Mouse (Mus musculus) hindbrain, embryonic 14.5 days (tissue): ENCODE measurements around the gene Abl2. TPM values are rescaled to one million over a fixed set of nuclear protein-coding genes. Genes with fewer than 3 reads are reported as not detected.

Experiments used
- ATAC-seq: fragments of 200-750 bp; cut with Nextera tagmentation; 2 replicates; pipeline ENCODE4 v1.8.0; 2017; ENCODE audit warnings: moderate number of reproducible peaks, mild to moderate bottlenecking, moderate TSS enrichment, moderate library complexity; ENCODE audit not compliant: low FRiP score
- DNase-seq: peaks from one replicate; pipeline ENCODE4 v3.0.0-alpha.2; 2015; ENCODE audit warnings: low spot score
- H3K27ac ChIP-seq: fragments of 300-500 bp; sonication (generic); 2 replicates; pipeline ENCODE4 v1.5.1; 2014; ENCODE audit warnings: mild to moderate bottlenecking, moderate library complexity
- H3K27me3 ChIP-seq: fragments of 300-500 bp; sonication (generic); 2 replicates; pipeline ENCODE4 v1.6.1; 2014; ENCODE audit warnings: mild to moderate bottlenecking, low read length, mixed read lengths; ENCODE audit not compliant: control insufficient read depth, insufficient read depth
- H3K36me3 ChIP-seq: fragments of 300-500 bp; sonication (generic); replicated peaks from 2 replicates; pipeline ENCODE4 v1.6.1; 2014; ENCODE audit not compliant: control insufficient read depth, insufficient read depth
- H3K4me1 ChIP-seq: fragments of 300-500 bp; sonication (generic); replicated peaks from 2 replicates; pipeline ENCODE4 v1.6.1; 2014; ENCODE audit warnings: antibody characterized with exemption, low read length, mixed read lengths; ENCODE audit not compliant: control insufficient read depth, insufficient read depth
- H3K4me2 ChIP-seq: fragments of 300-500 bp; sonication (generic); replicated peaks from 2 replicates; pipeline ENCODE4 v1.6.1; 2014; ENCODE audit warnings: mild to moderate bottlenecking, moderate library complexity
- H3K4me3 ChIP-seq: fragments of 300-500 bp; sonication (generic); replicated peaks from 2 replicates; pipeline ENCODE4 v1.5.1; 2014; ENCODE audit warnings: mild to moderate bottlenecking, low read length
- H3K9ac ChIP-seq: fragments of 300-500 bp; sonication (generic); 2 replicates; pipeline ENCODE4 v1.6.1; 2014
- H3K9me3 ChIP-seq: fragments of 300-500 bp; sonication (generic); 2 replicates; pipeline ENCODE4 v1.6.1; 2016; ENCODE audit warnings: low read length; ENCODE audit not compliant: control insufficient read depth
- WGBS: fragments of 180-500 bp; shearing (Covaris S2); extraction: QIAGEN DNeasy Blood & Tissue Kit; methylation state at CpG from one replicate; pipeline ENCODE4 v1.1.7; 2014; 5-methylcytosine and 5-hydroxymethylcytosine counted together
- polyA plus RNA-seq: library from polyadenylated mRNA; unstranded; fragments of >200 nt; fragmentation: Nextera tagmentation; extraction: Ambion mirVana; gene quantifications from 2 replicates; pipeline ENCODE4 v1.2.1, GENCODE M21; 2014

Gene Abl2
- polyA plus RNA-seq, 1 experiment from 2014 or later = 8.1 TPM

DNA sequence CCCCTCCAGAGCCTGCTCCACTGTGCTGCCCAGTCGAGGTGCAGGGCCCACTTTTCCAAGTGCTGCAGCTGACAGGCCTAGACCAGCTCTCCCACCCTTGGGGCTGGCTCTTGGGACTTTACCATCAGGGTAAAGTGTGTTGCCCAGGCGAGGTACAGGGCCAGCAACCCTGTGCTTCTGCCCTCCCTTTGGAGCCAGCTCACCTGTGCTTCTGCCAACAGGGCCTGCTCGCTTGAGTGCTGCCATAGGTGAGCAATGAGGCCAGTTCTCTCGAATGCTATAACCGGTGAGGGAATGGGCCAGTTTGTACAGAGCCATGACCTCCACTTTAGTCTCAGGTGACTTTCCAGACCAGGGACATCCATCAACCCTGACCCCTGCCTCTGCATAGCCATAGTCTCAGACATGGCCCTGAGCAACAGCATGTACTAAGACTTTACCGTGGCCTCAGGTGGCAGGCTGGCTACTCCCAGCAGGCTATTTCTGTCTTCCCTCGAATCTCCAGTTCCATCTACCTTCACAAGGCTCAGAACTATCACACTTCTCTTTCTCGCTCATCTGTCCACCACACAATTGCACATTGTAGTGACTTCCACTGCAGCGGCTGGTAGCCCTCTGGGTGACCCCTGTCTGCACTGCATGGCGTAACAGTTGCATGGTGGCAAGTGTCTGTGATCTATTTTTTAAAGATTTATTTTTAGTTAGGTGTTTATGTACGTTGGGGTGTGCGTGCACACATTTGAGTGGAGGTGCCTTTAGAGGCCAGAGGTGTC, 46.7 kb downstream of the Abl2 start:
- ATAC-seq = no peak
- no peaks in the 10 kb centered on the region for H3K36me3 ChIP-seq
- H3K4me2 ChIP-seq = no peak overlapping the region
- DNase-seq = no peak
- no peaks in the 10 kb centered on the region for H3K27me3 ChIP-seq
- 77% methylated on average over 12 of the region's 12 CpGs for WGBS
- H3K9me3 ChIP-seq = no peaks in the 10 kb centered on the region
- H3K9ac ChIP-seq = no peak overlapping the region
- no peaks in the 10 kb centered on the region for H3K4me1 ChIP-seq
- H3K4me3 ChIP-seq = no peak overlapping the region
- H3K27ac ChIP-seq = no peak overlapping the region

DNA sequence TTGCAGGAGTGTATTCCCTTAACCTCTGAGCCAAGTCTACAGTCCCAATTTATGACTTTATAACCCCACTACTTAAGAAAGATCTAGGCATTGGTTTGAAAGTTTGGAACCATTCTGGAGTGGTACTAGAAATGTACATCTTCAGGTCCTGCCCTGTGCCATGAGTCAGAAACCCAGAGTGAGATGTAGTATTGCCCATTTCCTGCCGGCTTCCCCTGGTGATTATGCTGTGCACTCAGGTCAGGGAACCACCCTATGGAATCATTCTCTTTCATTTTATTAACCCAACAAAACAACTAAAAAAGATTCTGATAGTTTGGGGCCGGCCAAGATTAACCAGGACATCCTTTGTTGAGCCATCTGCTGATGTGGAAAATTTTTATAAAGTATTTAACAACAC, 47.4 kb downstream of the Abl2 start:
- Histone ChIP-seq H3K9me3 (no peaks in the 10 kb centered on the region), H3K4me1 (no peaks in the 10 kb centered on the region), H3K4me2 (no peak overlapping the region), H3K9ac (no peak overlapping the region), H3K4me3 (no peak overlapping the region), H3K36me3 (no peaks in the 10 kb centered on the region), H3K27me3 (no peaks in the 10 kb centered on the region), H3K27ac (no peak overlapping the region)
- DNase-seq (no peak), ATAC-seq (no peak)
- 88% methylated on average over 2 of the region's 2 CpGs for WGBS

DNA sequence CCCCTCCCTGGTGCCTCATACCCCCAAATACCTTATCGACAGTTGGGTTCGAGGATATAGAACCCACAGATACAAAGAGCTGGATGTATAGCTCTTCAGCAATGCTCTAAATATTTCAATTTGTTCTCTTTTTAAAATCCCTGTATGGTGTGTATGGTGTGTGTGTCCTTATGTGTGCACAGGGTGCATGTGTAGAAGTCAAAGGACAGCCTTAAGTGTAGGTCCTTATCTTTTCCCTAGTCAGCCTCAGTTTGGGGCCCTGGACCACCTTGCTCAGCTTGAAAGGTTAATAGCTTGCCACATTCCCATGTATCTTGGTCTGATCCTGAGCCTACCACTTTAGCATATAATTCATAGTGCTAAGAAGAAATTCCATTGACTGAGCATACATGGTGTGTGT, 49.9 kb downstream of the Abl2 start:
- H3K27ac ChIP-seq = no peak overlapping the region
- no peak for ATAC-seq
- WGBS = 86% methylated on average over 2 of the region's 2 CpGs

GRCm38 (mm10) chr1:156610257-156610656, 51.7 kb downstream of the Abl2 start:
- WGBS = 97% methylated on average over 1 of the region's 1 CpGs
- Histone ChIP-seq H3K4me1 (0 out of 2 replicates have a peak, but pooled peaks cover 9% of the 10 kb centered on the region), H3K9me3 (no peaks in the 10 kb centered on the region), H3K27me3 (no peaks in the 10 kb centered on the region), H3K4me3 (no peak overlapping the region), H3K36me3 (no peaks in the 10 kb centered on the region), H3K4me2 (no peak overlapping the region), H3K9ac (no peak overlapping the region), H3K27ac (no peak overlapping the region)
- no peak for DNase-seq
- ATAC-seq = no peak

More for the DNA sequence above, 49.9 kb downstream of the Abl2 start:
- Histone ChIP-seq H3K4me3 (no peak overlapping the region), H3K9ac (no peak overlapping the region), H3K9me3 (no peaks in the 10 kb centered on the region), H3K4me1 (0 out of 2 replicates have a peak, but pooled peaks cover under 1% of the 10 kb centered on the region), H3K27me3 (no peaks in the 10 kb centered on the region), H3K36me3 (no peaks in the 10 kb centered on the region), H3K4me2 (no peak overlapping the region)
- no peak for DNase-seq

DNA sequence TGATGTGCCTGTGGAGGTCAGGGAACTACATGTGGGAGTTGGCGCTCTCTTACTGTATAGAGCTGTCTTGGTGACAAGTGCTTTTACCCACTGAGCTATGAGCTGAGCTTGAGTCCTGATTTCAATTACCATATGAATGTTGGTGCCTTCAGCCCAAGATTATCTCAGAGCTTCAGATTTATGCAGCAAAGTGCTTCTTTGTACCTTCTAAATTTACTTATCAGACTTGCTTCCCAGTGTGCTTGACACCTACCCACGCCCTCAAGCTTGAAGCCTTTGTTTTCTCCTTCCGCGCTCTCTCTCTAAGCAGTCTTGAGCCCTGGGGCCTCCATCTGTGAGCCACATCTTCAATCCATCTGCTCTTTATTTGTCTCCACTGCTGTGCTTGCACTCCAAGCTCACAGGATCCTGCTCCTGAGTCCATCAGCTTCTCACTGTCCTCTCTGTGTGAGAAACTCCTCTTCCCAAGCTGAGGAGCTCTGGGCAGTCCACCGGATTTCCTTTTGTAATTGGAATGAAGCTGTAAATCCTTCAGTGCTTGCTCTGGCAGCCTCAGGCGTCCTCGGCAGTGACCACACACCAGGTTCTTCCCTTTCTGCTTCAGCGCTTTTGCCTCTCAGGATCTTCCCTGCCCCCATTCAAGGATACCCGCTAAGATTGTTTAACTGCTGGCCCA, 55.4 kb downstream of the Abl2 start:
- no peak overlapping the region for H3K9ac ChIP-seq

GRCm38 (mm10) chr1:156614710-156615109, 56.1 kb downstream of the Abl2 start:
- H3K36me3 ChIP-seq = no peaks in the 10 kb centered on the region
- no peaks in the 10 kb centered on the region for H3K27me3 ChIP-seq
- 93% methylated on average over 1 of the region's 1 CpGs for WGBS
- H3K4me3 ChIP-seq = no peak overlapping the region
- H3K4me1 ChIP-seq = peaks cover 26% of the 10 kb centered on the region; the same call in 1 of the 2 replicates
- ATAC-seq = no peak
- no peaks in the 10 kb centered on the region for H3K9me3 ChIP-seq
- no peak overlapping the region for H3K9ac ChIP-seq
- H3K4me2 ChIP-seq = no peak overlapping the region
- no peak for DNase-seq
- no peak overlapping the region for H3K27ac ChIP-seq

More for the DNA sequence above, 55.4 kb downstream of the Abl2 start:
- Histone ChIP-seq H3K27me3 (no peaks in the 10 kb centered on the region), H3K9me3 (no peaks in the 10 kb centered on the region), H3K4me3 (no peak overlapping the region), H3K27ac (peak overlapping the region; percentile 46), H3K4me1 (peaks cover 26% of the 10 kb centered on the region; the same call in 1 of the 2 replicates), H3K4me2 (peak overlapping the region; percentile 16; the same call in 1 of the 2 replicates), H3K36me3 (no peaks in the 10 kb centered on the region)
- ATAC-seq = peak; percentile 58
- DNase-seq = no peak
- WGBS = 6% methylated on average over 9 of the region's 9 CpGs

GRCm38 (mm10) chr1:156615381-156616133, 57.0 kb downstream of the Abl2 start:
- Histone ChIP-seq H3K27me3 (no peaks in the 10 kb centered on the region), H3K9ac (no peak overlapping the region), H3K4me2 (peak overlapping the region; percentile 25; the same call in 1 of the 2 replicates), H3K4me1 (peaks cover 26% of the 10 kb centered on the region; the same call in 1 of the 2 replicates), H3K27ac (no peak overlapping the region), H3K9me3 (no peaks in the 10 kb centered on the region), H3K4me3 (no peak overlapping the region), H3K36me3 (no peaks in the 10 kb centered on the region)
- ATAC-seq (no peak; the same call in 1 of the 2 replicates), DNase-seq (no peak)
- WGBS = 21% methylated on average over 13 of the region's 13 CpGs

DNA sequence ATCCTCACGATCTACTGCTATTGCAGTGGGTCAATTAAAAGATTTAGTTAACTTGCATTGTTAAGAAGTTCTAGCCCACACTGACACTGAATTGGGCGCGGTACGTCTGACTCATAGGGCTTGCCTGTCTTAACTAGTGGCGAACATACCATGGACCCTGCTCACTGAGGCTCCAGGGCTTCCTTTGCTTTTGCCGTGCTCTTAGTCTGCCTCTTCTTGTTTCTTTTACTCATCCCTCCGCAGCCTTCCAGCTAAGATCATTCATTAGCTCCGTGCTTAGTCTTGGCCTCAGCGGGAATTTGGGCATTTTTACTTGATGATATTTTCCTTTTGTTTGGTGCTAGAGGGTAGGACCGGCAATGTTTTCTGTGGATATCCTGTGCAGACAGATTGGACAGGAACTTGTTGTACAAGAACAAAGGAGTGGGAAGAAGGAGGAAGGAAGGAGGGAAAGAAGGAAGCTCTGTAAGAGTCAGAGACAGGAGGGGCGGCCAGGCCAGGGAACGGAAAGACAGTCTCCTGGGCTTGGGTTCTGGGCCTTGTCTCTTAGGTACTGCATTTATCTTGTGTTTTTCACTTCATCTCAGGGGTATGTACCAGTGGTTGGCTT, 58.5 kb downstream of the Abl2 start:
- ATAC-seq (no peak), DNase-seq (no peak)
- Histone ChIP-seq H3K9ac (no peak overlapping the region), H3K4me1 (peaks cover 26% of the 10 kb centered on the region; the same call in 1 of the 2 replicates), H3K36me3 (no peaks in the 10 kb centered on the region), H3K4me2 (no peak overlapping the region), H3K27me3 (no peaks in the 10 kb centered on the region), H3K9me3 (no peaks in the 10 kb centered on the region), H3K27ac (no peak overlapping the region), H3K4me3 (no peak overlapping the region)
- 38% methylated on average over 12 of the region's 12 CpGs for WGBS
